Mouse (Mus musculus) liver, embryonic 16.5 days (tissue): ENCODE results near the gene Mxra8. TPM values are rescaled to one million over a fixed set of nuclear protein-coding genes. Genes with fewer than 3 reads are reported as not detected.

Source experiments
- ATAC-seq: fragments of 200-750 bp; cut with Nextera tagmentation; 2 replicates; pipeline ENCODE4 v1.8.0; 2017; ENCODE audit warnings: low read depth, mild to moderate bottlenecking, moderate number of reproducible peaks, moderate library complexity
- H3K27ac ChIP-seq: fragments of 300-500 bp; sonication (generic); 2 replicates; pipeline ENCODE4 v1.5.1; 2014; ENCODE audit warnings: mild to moderate bottlenecking, low read length
- H3K27me3 ChIP-seq: fragments of 300-500 bp; sonication (generic); 2 replicates; pipeline ENCODE4 v1.6.1; 2014; ENCODE audit warnings: low read depth, low read length, mixed read lengths; ENCODE audit not compliant: control insufficient read depth, insufficient read depth
- H3K36me3 ChIP-seq: fragments of 300-500 bp; sonication (generic); 2 replicates; pipeline ENCODE4 v1.6.1; 2014; ENCODE audit warnings: mild to moderate bottlenecking; ENCODE audit not compliant: control insufficient read depth, insufficient read depth
- H3K4me1 ChIP-seq: fragments of 300-500 bp; sonication (generic); 2 replicates; pipeline ENCODE4 v1.6.1; 2014; ENCODE audit warnings: low read depth, low read length, mixed read lengths; ENCODE audit not compliant: control insufficient read depth
- H3K4me2 ChIP-seq: fragments of 300-500 bp; sonication (generic); 2 replicates; pipeline ENCODE4 v1.6.1; 2014; ENCODE audit warnings: low read depth, low read length, mixed read lengths
- H3K4me3 ChIP-seq: fragments of 300-500 bp; sonication (generic); 2 replicates; pipeline ENCODE4 v1.5.1; 2014; ENCODE audit warnings: low read depth, mild to moderate bottlenecking, low read length
- H3K9ac ChIP-seq: fragments of 300-500 bp; sonication (generic); 2 replicates; pipeline ENCODE4 v1.6.1; 2014; ENCODE audit warnings: low read depth, low read length
- H3K9me3 ChIP-seq: fragments of 300-500 bp; sonication (generic); replicated peaks from 2 replicates; pipeline ENCODE4 v1.6.1; 2016; ENCODE audit warnings: low read length; ENCODE audit not compliant: control insufficient read depth
- WGBS: fragments of 180-500 bp; shearing (Covaris S2); extraction: QIAGEN DNeasy Blood & Tissue Kit; methylation state at CpG from one replicate; pipeline ENCODE4 v1.1.7; 2014; ENCODE audit not compliant: insufficient replicate concordance; 5-methylcytosine and 5-hydroxymethylcytosine counted together
- polyA plus RNA-seq: library from polyadenylated mRNA; unstranded; fragments of >200 nt; fragmentation: Nextera tagmentation; extraction: Ambion mirVana; gene quantifications from 2 replicates; pipeline ENCODE4 v1.2.1, GENCODE M21; 2015

Gene Mxra8
- polyA plus RNA-seq, 1 experiment from 2014 or later = 10.2 TPM

DNA sequence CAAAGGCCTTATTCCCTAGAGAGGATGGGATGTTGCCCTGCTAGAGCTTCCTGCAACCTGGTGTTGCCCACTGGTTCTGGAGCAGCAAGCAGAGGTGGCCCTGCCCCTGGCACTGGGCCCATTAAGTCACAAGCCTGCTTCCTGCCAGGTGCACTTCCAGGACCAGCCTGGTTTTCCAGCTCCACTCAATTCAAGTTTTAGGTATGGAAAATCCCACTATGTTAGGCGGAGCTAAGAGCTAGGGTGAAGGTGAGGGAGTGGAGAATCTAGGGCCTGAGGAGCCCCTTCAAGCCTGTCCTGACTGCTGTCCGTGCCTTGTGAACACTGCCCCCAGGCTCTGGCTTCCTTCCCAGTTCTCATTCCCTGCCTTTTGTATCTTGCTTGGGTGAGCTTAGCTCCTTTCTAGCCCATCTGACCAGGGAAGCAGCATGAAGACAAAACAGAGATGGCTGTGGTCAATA is 12.5 kb downstream of the Mxra8 start:
- Histone ChIP-seq H3K9me3 (no peaks in the 10 kb centered on the region), H3K4me2 (no peak overlapping the region), H3K4me3 (no peak overlapping the region), H3K4me1 (peaks cover 39% of the 10 kb centered on the region), H3K27me3 (no peaks in the 10 kb centered on the region), H3K27ac (no peak overlapping the region), H3K36me3 (peaks cover 9% of the 10 kb centered on the region), H3K9ac (no peak overlapping the region)
- ATAC-seq = no peak
- WGBS = 61% methylated on average over 2 of the region's 2 CpGs

DNA sequence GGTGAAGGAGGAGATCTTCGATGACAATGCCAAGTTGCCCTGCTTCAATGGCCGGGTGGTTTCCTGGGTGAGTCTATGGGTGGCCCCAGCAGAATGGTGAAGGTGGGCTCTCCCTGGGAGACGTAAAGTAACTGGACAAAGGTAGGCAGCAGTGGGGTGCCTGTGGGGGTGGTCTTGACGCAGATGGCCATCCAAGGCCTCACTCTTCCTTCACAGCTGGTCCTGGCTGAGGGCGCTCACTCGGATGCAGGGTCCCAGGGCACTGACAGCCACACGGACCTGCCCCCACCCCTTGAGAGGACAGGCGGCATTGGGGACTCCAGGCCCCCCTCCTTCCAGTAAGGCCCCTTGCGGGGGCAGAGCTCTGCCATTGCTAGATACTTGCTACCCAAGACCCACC is 13.9 kb downstream of the Mxra8 start:
- H3K27me3 ChIP-seq = no peaks in the 10 kb centered on the region
- no peak overlapping the region for H3K27ac ChIP-seq
- H3K9me3 ChIP-seq = no peaks in the 10 kb centered on the region
- no peak overlapping the region for H3K4me2 ChIP-seq
- H3K36me3 ChIP-seq = peaks cover 14% of the 10 kb centered on the region
- ATAC-seq = no peak
- H3K4me3 ChIP-seq = no peak overlapping the region
- 87% methylated on average over 9 of the region's 9 CpGs for WGBS
- peaks cover 32% of the 10 kb centered on the region for H3K4me1 ChIP-seq
- H3K9ac ChIP-seq = no peak overlapping the region

DNA sequence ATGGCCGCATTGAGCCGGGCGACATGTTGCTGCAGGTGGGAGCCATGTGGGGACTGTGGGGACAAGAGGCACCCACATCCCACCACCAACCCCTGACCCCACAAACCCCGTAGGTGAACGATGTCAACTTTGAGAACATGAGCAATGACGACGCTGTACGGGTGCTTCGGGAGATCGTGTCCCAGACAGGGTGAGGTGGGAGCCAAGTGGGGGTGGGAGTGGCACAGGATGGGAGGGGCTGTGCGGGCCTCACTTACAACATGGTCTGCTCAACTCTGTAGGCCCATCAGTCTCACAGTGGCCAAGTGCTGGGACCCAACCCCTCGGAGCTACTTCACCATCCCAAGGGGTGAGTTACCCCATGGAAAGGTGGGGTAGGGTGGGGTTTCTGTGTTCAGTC is 15.5 kb downstream of the Mxra8 start:
- WGBS = 86% methylated on average over 12 of the region's 12 CpGs
- Histone ChIP-seq H3K9me3 (no peaks in the 10 kb centered on the region), H3K9ac (no peak overlapping the region), H3K4me1 (peaks cover 16% of the 10 kb centered on the region), H3K4me2 (no peak overlapping the region), H3K27ac (no peak overlapping the region), H3K36me3 (peaks cover 14% of the 10 kb centered on the region), H3K27me3 (no peaks in the 10 kb centered on the region), H3K4me3 (no peak overlapping the region)
- ATAC-seq = no peak

DNA sequence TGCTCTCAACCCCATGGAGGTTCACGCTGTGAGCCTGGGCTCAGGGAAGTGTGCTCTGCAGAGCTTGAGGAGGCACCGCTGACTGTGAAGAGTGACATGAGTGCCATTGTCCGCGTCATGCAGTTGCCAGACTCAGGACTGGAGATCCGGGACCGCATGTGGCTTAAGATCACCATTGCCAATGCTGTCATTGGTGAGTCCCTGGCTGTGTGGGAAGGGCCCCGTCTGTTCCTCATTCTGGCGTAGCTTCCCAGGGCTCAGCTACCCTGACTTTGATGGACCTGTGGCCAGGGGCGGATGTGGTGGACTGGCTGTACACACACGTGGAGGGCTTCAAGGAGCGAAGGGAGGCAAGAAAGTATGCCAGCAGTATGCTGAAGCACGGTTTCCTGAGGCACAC is 16.6 kb downstream of the Mxra8 start:
- H3K36me3 ChIP-seq = peaks cover 14% of the 10 kb centered on the region
- no peaks in the 10 kb centered on the region for H3K27me3 ChIP-seq
- ATAC-seq = no peak
- no peaks in the 10 kb centered on the region for H3K9me3 ChIP-seq
- H3K9ac ChIP-seq = no peak overlapping the region
- H3K4me1 ChIP-seq = peaks cover 13% of the 10 kb centered on the region
- no peak overlapping the region for H3K4me2 ChIP-seq
- 80% methylated on average over 12 of the region's 12 CpGs for WGBS
- H3K27ac ChIP-seq = no peak overlapping the region
- H3K4me3 ChIP-seq = no peak overlapping the region

DNA sequence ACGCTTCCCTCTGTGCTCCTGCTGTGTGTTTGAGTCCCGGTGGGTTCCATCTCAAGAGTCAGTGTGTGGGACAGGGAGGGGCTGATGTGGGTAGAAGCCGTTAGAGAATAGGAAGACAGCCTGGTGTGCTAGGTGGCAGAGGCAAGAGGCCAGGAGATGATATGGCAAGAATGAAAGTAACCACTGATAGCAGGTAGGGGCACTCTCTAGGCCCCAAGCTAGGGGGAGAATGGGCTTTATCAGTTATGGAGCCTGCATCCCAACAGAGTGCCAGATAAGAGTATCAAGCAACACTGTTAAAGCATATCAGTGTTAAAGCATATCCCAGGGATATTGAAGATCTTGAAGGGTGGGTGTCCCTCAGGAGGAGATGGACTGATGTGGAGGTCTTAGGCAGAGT is 17.4 kb downstream of the Mxra8 start:
- WGBS = 31% methylated on average over 3 of the region's 3 CpGs
- H3K4me1 ChIP-seq = peaks cover 13% of the 10 kb centered on the region
- 0 out of 2 replicates have a peak overlapping the region, but pooled peaks have one; percentile 19 for H3K27ac ChIP-seq
- no peaks in the 10 kb centered on the region for H3K9me3 ChIP-seq
- H3K4me3 ChIP-seq = no peak overlapping the region
- peak; percentile 42 for ATAC-seq
- H3K27me3 ChIP-seq = no peaks in the 10 kb centered on the region
- H3K4me2 ChIP-seq = no peak overlapping the region
- no peak overlapping the region for H3K9ac ChIP-seq
- peaks cover 14% of the 10 kb centered on the region for H3K36me3 ChIP-seq

DNA sequence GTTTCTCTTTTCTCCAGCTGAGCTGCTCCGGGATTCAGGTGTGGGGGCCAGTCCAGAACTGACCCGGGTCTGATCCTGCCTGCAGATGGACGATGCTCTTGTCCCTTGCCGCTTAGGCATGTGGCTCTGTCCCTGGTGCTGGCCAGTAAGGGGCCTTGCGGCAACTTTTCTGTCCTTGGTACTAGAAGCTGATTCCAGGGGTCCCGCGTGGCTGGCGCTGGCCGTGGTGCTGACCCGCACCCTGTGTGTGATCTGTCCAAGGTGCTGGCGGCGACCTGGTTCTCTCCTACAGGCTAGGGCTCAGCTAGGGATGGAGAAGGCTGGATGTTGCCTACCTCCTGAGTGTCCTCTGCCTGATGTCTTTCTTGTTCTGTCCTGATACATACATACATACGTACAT is 19.8 kb downstream of the Mxra8 start:
- Histone ChIP-seq H3K4me3 (no peak overlapping the region), H3K9ac (no peak overlapping the region), H3K27ac (no peak overlapping the region), H3K36me3 (peaks cover 14% of the 10 kb centered on the region), H3K9me3 (no peaks in the 10 kb centered on the region), H3K4me2 (no peak overlapping the region), H3K4me1 (peaks cover 13% of the 10 kb centered on the region), H3K27me3 (no peaks in the 10 kb centered on the region)
- WGBS = 35% methylated on average over 13 of the region's 13 CpGs
- 0 out of 2 replicates have a peak, but pooled peaks have one; percentile 7 for ATAC-seq

DNA sequence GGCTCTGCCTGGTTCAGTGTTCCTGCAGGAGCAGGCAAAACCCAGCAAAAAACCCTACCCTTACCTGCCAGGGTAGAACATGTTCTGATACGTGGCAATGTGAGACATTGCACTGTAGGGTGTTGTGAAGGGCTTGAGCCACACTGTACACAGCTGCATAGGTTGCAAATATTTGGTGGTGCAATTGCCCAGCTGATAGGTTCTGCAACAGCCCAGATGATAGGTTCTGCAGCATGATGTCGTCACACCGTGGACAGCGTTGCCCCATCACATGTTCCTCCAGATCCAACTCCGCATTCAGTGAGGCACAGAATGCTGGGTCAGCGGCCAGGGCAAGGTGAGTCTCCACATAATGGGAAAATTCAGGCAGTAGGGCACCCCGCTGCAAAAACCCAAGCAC is 22.3 kb downstream of the Mxra8 start:
- peaks cover 15% of the 10 kb centered on the region for H3K36me3 ChIP-seq
- peaks cover 2% of the 10 kb centered on the region for H3K4me1 ChIP-seq
- WGBS = 70% methylated on average over 7 of the region's 7 CpGs
- H3K4me3 ChIP-seq = no peak overlapping the region
- H3K27me3 ChIP-seq = no peaks in the 10 kb centered on the region
- ATAC-seq = peak; percentile 17; the same call in 1 of the 2 replicates
- no peaks in the 10 kb centered on the region for H3K9me3 ChIP-seq
- no peak overlapping the region for H3K4me2 ChIP-seq
- H3K9ac ChIP-seq = no peak overlapping the region
- H3K27ac ChIP-seq = no peak overlapping the region

DNA sequence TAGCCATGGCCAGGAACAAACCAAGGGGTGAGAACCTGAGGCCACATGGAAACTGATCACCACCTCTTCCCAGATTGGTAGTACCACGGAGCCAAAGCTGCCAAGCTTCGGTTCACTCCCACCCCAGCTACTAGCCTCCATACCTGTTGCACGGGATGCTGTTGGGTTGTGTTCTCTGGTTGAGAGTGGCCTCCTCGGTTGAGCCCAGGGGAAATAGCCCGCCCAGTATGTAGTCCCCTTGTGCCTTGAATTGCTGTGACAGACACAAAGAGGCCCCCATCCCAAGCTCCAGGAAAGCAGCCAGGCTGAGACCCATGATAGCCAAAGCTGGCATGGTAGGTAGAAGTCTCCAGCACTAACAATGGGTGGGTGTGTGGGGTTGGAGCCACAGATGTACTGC is 23.5 kb downstream of the Mxra8 start, which contains the start of gene Tas1r3:
Gene Tas1r3, minus strand, starts transcription at position 362 of the 400 bp plus-strand sequence.
- Histone ChIP-seq H3K27ac (no peak within 1 kb of the TSS), H3K9ac (no peak within 1 kb of the TSS), H3K4me2 (no peak within 1 kb of the TSS), H3K4me3 (no peak within 1 kb of the TSS), H3K9me3 (no peaks in the 10 kb centered on the region), H3K27me3 (no peaks in the 10 kb centered on the region), H3K4me1 (peaks cover under 1% of the 10 kb centered on the region), H3K36me3 (peaks cover 14% of the 10 kb centered on the region)
- 65% methylated on average over 5 of the region's 5 CpGs for WGBS
- no peak for ATAC-seq

DNA sequence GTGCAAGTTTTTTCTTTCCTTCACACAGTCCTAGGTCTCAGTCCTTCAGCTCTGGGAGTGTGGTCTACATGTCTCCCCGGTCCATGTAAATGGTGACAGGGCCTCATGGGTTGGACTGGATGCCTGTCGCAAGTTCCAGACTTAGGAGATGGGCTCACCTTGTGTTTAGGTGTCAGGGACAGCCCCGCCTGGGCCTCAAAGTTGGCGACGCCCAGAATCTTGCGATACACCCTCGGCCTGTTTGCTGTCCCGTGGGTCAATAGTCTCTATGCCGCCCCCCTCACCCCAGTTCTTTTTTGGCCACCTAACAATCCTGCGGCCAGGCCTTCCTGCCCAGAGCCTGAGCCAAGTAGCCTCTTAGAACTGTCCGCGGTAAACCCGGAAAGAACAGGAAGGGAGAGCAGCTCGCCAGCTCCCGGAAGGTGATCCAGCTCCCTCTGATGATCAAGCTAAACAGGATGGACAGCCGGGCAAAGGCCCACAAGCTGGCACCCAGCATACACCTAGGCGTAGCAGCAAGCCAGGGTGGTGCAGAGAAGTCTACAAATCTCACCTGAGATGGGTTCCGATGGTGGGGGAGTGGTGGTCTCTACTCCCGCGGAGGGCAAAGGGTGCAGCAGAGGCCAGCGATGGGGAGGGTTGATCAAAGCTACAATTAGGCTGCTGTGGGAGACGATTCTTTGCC is 29.3 kb downstream of the Mxra8 start:
- 4% methylated on average over 22 of the region's 22 CpGs for WGBS
- peak; percentile 17 for ATAC-seq
- Histone ChIP-seq H3K9me3 (no peaks in the 10 kb centered on the region), H3K36me3 (peaks cover 12% of the 10 kb centered on the region), H3K27ac (peak overlapping the region; percentile 51), H3K4me2 (peak overlapping the region; percentile 96), H3K4me1 (peaks cover 28% of the 10 kb centered on the region), H3K4me3 (peak overlapping the region; percentile 83), H3K27me3 (no peaks in the 10 kb centered on the region), H3K9ac (peak overlapping the region; percentile 77)
